Mouse (Mus musculus): ENCODE measurements at regions not wholly inside any gene's neighbourhood (a gene's known extent, or its start where the extent isn't known, plus 50 kb on each side); places are given as distances from the start of the nearest gene placed in this dataset.

- H3K27ac ChIP-seq (ENCODE audit: low read length): no peak overlapping the region
- no peak overlapping the region for H3K9ac ChIP-seq (ENCODE audit: low read length)
- H3K4me3 ChIP-seq (ENCODE audit: low read length): no peak overlapping the region
- H3K9me3 ChIP-seq (ENCODE audit: control insufficient read depth, low read length): no peaks in the 10 kb centered on the region
- no peaks in the 10 kb centered on the region for H3K36me3 ChIP-seq (ENCODE audit: control insufficient read depth, insufficient read depth, low read length)
- H3K4me2 ChIP-seq (ENCODE audit: low read depth, low read length): no peak overlapping the region
- WGBS: 55% methylated on average over 2 of the region's 2 CpGs
- no peak for ATAC-seq (ENCODE audit: low read depth)
- no peaks in the 10 kb centered on the region for H3K4me1 ChIP-seq (replicated peaks; ENCODE audit: control insufficient read depth, insufficient read depth, low read length)
- H3K27me3 ChIP-seq (ENCODE audit: control insufficient read depth, insufficient read depth, low read depth, low read length): no peaks in the 10 kb centered on the region
Measured at GRCm38 (mm10) chr7:96108768-96109167, 62.3 kb upstream of the Tenm4 start.

GRCm38 (mm10) chr7:96120142-96120541, 50.9 kb upstream of the Tenm4 start:
- Histone ChIP-seq H3K27me3 (ENCODE audit: control insufficient read depth, insufficient read depth, low read depth, low read length) (no peaks in the 10 kb centered on the region), H3K4me3 (ENCODE audit: low read length) (no peak overlapping the region), H3K9me3 (ENCODE audit: control insufficient read depth, low read length) (no peaks in the 10 kb centered on the region), H3K36me3 (ENCODE audit: control insufficient read depth, insufficient read depth, low read length) (no peaks in the 10 kb centered on the region), H3K4me1 (replicated peaks; ENCODE audit: control insufficient read depth, insufficient read depth, low read length) (no peaks in the 10 kb centered on the region), H3K4me2 (ENCODE audit: low read depth, low read length) (no peak overlapping the region), H3K9ac (ENCODE audit: low read length) (no peak overlapping the region), H3K27ac (ENCODE audit: low read length) (no peak overlapping the region)
- 79% methylated on average over 8 of the region's 8 CpGs for WGBS
- no peak for ATAC-seq (ENCODE audit: low read depth)
